Mouse (Mus musculus): Measurements from ENCODE around the gene Cpvl. TPM values are rescaled to one million over a fixed set of nuclear protein-coding genes. Genes with fewer than 3 reads are reported as not detected.

The Cpvl gene
- polyA plus RNA-seq, 1 experiment from 2014 or later, result 0.18 TPM

DNA sequence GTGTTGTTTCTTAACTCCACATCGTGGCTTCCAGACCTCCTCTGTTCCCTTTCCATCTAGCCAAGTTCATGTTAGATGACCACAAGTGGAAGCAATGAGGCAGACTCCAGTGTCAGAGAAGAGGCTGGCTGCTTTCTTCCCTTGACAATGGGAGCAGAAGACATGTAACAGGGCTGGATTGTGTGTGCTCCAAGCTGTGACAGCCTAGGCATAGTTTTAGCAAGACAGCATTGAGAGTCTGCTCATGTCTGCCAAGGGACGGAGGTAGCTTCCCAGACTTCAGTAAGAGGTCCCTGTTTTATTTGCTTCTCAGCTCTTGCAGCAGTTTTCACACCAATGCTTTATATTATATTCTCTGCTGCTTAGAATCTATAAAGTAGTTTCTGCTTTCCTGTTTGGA is 124.2 kb downstream of the Cpvl start:
- Histone ChIP-seq H3K27ac (replicated peaks; ENCODE audit: low read depth, low read length) (no peak overlapping the region), H3K27me3 (ENCODE audit: control insufficient read depth, insufficient read depth, low read length) (no peaks in the 10 kb centered on the region), H3K36me3 (replicated peaks; ENCODE audit: control insufficient read depth, insufficient read depth, low read depth, low read length) (no peaks in the 10 kb centered on the region), H3K4me2 (ENCODE audit: low read depth, low read length) (no peak overlapping the region), H3K4me3 (ENCODE audit: low read depth, low read length) (no peak overlapping the region), H3K4me1 (ENCODE audit: control insufficient read depth, insufficient read depth, low read length) (no peaks in the 10 kb centered on the region), H3K9ac (replicated peaks; ENCODE audit: low read length) (no peak overlapping the region), H3K9me3 (replicated peaks; ENCODE audit: control insufficient read depth, low read length) (no peaks in the 10 kb centered on the region)
- ATAC-seq (replicated peaks; ENCODE audit: insufficient number of reproducible peaks, low FRiP score, low TSS enrichment, low read depth) (no peak), DNase-seq (ENCODE audit: low spot score) (no peak)
- WGBS, result 91% methylated on average over 2 of the region's 2 CpGs

- Histone ChIP-seq H3K9ac (replicated peaks; ENCODE audit: low read length) (no peak overlapping the region), H3K4me1 (ENCODE audit: control insufficient read depth, insufficient read depth, low read length) (no peaks in the 10 kb centered on the region), H3K27me3 (ENCODE audit: control insufficient read depth, insufficient read depth, low read length) (no peaks in the 10 kb centered on the region), H3K27ac (replicated peaks; ENCODE audit: low read depth, low read length) (no peak overlapping the region), H3K36me3 (replicated peaks; ENCODE audit: control insufficient read depth, insufficient read depth, low read depth, low read length) (no peaks in the 10 kb centered on the region), H3K4me2 (ENCODE audit: low read depth, low read length) (no peak overlapping the region), H3K4me3 (ENCODE audit: low read depth, low read length) (no peak overlapping the region), H3K9me3 (replicated peaks; ENCODE audit: control insufficient read depth, low read length) (no peaks in the 10 kb centered on the region)
- DNase-seq (ENCODE audit: low spot score) (no peak), ATAC-seq (replicated peaks; ENCODE audit: insufficient number of reproducible peaks, low FRiP score, low TSS enrichment, low read depth) (no peak)
- WGBS, result 87% methylated on average over 3 of the region's 3 CpGs
Measured at GRCm38 (mm10) chr6:53853546-53853945, 124.9 kb downstream of the Cpvl start.

DNA sequence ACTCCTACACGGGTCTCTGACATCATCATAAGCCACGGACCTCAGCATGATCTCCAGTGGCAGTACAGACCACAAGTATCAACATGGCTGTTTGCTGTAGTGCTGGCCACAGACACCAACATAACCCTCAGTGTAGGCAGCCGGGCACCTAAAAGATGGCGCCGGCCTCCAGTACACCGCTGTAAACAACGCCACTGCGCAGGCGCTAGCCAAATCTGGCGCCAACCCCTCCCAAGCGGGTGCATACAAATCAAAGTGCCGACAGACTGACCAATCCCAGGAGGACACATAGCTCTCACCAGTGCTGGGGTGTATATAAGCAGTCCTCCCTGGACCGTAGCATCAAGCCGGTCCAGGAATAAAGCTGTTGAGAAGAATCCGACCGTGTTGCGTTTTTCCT is 133.8 kb downstream of the Cpvl start:
- Histone ChIP-seq H3K36me3 (replicated peaks; ENCODE audit: control insufficient read depth, insufficient read depth, low read depth, low read length) (no peaks in the 10 kb centered on the region), H3K4me3 (ENCODE audit: low read depth, low read length) (no peak overlapping the region), H3K9ac (replicated peaks; ENCODE audit: low read length) (no peak overlapping the region), H3K27me3 (ENCODE audit: control insufficient read depth, insufficient read depth, low read length) (no peaks in the 10 kb centered on the region), H3K27ac (replicated peaks; ENCODE audit: low read depth, low read length) (no peak overlapping the region), H3K4me2 (ENCODE audit: low read depth, low read length) (no peak overlapping the region), H3K9me3 (replicated peaks; ENCODE audit: control insufficient read depth, low read length) (no peaks in the 10 kb centered on the region), H3K4me1 (ENCODE audit: control insufficient read depth, insufficient read depth, low read length) (no peaks in the 10 kb centered on the region)
- DNase-seq (ENCODE audit: low spot score), result no peak
- 95% methylated on average over 17 of the region's 17 CpGs for WGBS
- no peak for ATAC-seq (replicated peaks; ENCODE audit: insufficient number of reproducible peaks, low FRiP score, low TSS enrichment, low read depth)

- 72% methylated on average over 4 of the region's 4 CpGs for WGBS
- Histone ChIP-seq H3K36me3 (replicated peaks; ENCODE audit: control insufficient read depth, insufficient read depth, low read depth, low read length) (no peaks in the 10 kb centered on the region), H3K27ac (replicated peaks; ENCODE audit: low read depth, low read length) (no peak overlapping the region), H3K4me2 (ENCODE audit: low read depth, low read length) (no peak overlapping the region), H3K4me3 (ENCODE audit: low read depth, low read length) (no peak overlapping the region), H3K27me3 (ENCODE audit: control insufficient read depth, insufficient read depth, low read length) (no peaks in the 10 kb centered on the region), H3K4me1 (ENCODE audit: control insufficient read depth, insufficient read depth, low read length) (no peaks in the 10 kb centered on the region), H3K9me3 (replicated peaks; ENCODE audit: control insufficient read depth, low read length) (no peaks in the 10 kb centered on the region), H3K9ac (replicated peaks; ENCODE audit: low read length) (no peak overlapping the region)
- DNase-seq (ENCODE audit: low spot score) (no peak), ATAC-seq (replicated peaks; ENCODE audit: insufficient number of reproducible peaks, low FRiP score, low TSS enrichment, low read depth) (no peak)
Measured at GRCm38 (mm10) chr6:53825213-53825612, 153.3 kb downstream of the Cpvl start.

Other genes starting within 250 kb of the Cpvl start
- gene Tril, start 157.8 kb downstream of the Cpvl start, polyA plus RNA-seq (2014; fragmentation: Nextera tagmentation; extraction: Ambion mirVana), result 36.0 and 39.7 TPM in 2 replicates
- 14.0 and 18.0 TPM in 2 replicates for gene Chn2, start 60.9 kb upstream of the Cpvl start, polyA plus RNA-seq (2014; fragmentation: Nextera tagmentation; extraction: Ambion mirVana)